Mouse (Mus musculus): ENCODE results near the gene Rgl1. TPM values are rescaled to one million over a fixed set of nuclear protein-coding genes. Genes with fewer than 3 reads are reported as not detected.

Rgl1 gene
- polyA plus RNA-seq, 1 experiment, result 55.6 TPM

- no peak overlapping the region for H3K27ac ChIP-seq (ENCODE audit: insufficient read depth, low read length)
- no peak overlapping the region for H3K4me3 ChIP-seq (ENCODE audit: insufficient read depth, low read length)
- TF ChIP-seq CTCF (IDR thresholded peaks at IDR 0.05; ENCODE audit: extremely low read depth, insufficient read depth, low read length) (no peak), POLR2A (IDR thresholded peaks at IDR 0.05; ENCODE audit: extremely low read depth, insufficient read depth, low read length) (no peak)
- no peaks in the 10 kb centered on the region for H3K4me1 ChIP-seq (ENCODE audit: control insufficient read depth, insufficient read depth, low read length)
Measured at GRCm38 (mm10) chr1:152724286-152724685, 41.9 kb downstream of the Rgl1 start.

GRCm38 (mm10) chr1:152721535-152722198 lies 44.5 kb downstream of the Rgl1 start:
- Histone ChIP-seq H3K4me3 (ENCODE audit: insufficient read depth, low read length) (no peak overlapping the region), H3K4me1 (ENCODE audit: control insufficient read depth, insufficient read depth, low read length) (no peaks in the 10 kb centered on the region), H3K27ac (ENCODE audit: insufficient read depth, low read length) (no peak overlapping the region)
- no peak for TF ChIP-seq CTCF (IDR thresholded peaks at IDR 0.05; ENCODE audit: extremely low read depth, insufficient read depth, low read length)
- no peak for TF ChIP-seq POLR2A (IDR thresholded peaks at IDR 0.05; ENCODE audit: extremely low read depth, insufficient read depth, low read length)

- no peak overlapping the region for H3K27ac ChIP-seq (ENCODE audit: insufficient read depth, low read length)
- no peak overlapping the region for H3K4me3 ChIP-seq (ENCODE audit: insufficient read depth, low read length)
- TF ChIP-seq POLR2A (IDR thresholded peaks at IDR 0.05; ENCODE audit: extremely low read depth, insufficient read depth, low read length) (no peak), CTCF (IDR thresholded peaks at IDR 0.05; ENCODE audit: extremely low read depth, insufficient read depth, low read length) (no peak)
- no peaks in the 10 kb centered on the region for H3K4me1 ChIP-seq (ENCODE audit: control insufficient read depth, insufficient read depth, low read length)
Measured at GRCm38 (mm10) chr1:152720969-152721368, 45.2 kb downstream of the Rgl1 start.

- Histone ChIP-seq H3K27ac (ENCODE audit: insufficient read depth, low read length) (no peak overlapping the region), H3K4me3 (ENCODE audit: insufficient read depth, low read length) (no peak overlapping the region)
- TF ChIP-seq POLR2A (IDR thresholded peaks at IDR 0.05; ENCODE audit: extremely low read depth, insufficient read depth, low read length) (no peak), CTCF (IDR thresholded peaks at IDR 0.05; ENCODE audit: extremely low read depth, insufficient read depth, low read length) (no peak)
Measured at GRCm38 (mm10) chr1:152718200-152718599, 48.0 kb downstream of the Rgl1 start.

GRCm38 (mm10) chr1:152717329-152717728 lies 48.8 kb downstream of the Rgl1 start:
- 0 out of 2 replicates have a peak, but pooled peaks cover 1% of the 10 kb centered on the region for H3K4me1 ChIP-seq (ENCODE audit: control insufficient read depth, insufficient read depth, low read length)
- H3K27ac ChIP-seq (ENCODE audit: insufficient read depth, low read length), result no peak overlapping the region
- TF ChIP-seq CTCF (IDR thresholded peaks at IDR 0.05; ENCODE audit: extremely low read depth, insufficient read depth, low read length), result no peak
- no peak for TF ChIP-seq POLR2A (IDR thresholded peaks at IDR 0.05; ENCODE audit: extremely low read depth, insufficient read depth, low read length)
- no peak overlapping the region for H3K4me3 ChIP-seq (ENCODE audit: insufficient read depth, low read length)

More at GRCm38 (mm10) chr1:152718200-152718599, 48.0 kb downstream of the Rgl1 start:
- 0 out of 2 replicates have a peak, but pooled peaks cover 1% of the 10 kb centered on the region for H3K4me1 ChIP-seq (ENCODE audit: control insufficient read depth, insufficient read depth, low read length)

- H3K27ac ChIP-seq (ENCODE audit: insufficient read depth, low read length), result no peak overlapping the region
- no peak overlapping the region for H3K4me3 ChIP-seq (ENCODE audit: insufficient read depth, low read length)
- TF ChIP-seq POLR2A (IDR thresholded peaks at IDR 0.05; ENCODE audit: extremely low read depth, insufficient read depth, low read length), result no peak
- no peak for TF ChIP-seq CTCF (IDR thresholded peaks at IDR 0.05; ENCODE audit: extremely low read depth, insufficient read depth, low read length)
- 0 out of 2 replicates have a peak, but pooled peaks cover 1% of the 10 kb centered on the region for H3K4me1 ChIP-seq (ENCODE audit: control insufficient read depth, insufficient read depth, low read length)
Measured at GRCm38 (mm10) chr1:152714405-152714804, 51.7 kb downstream of the Rgl1 start.

GRCm38 (mm10) chr1:152713924-152714323 lies 52.2 kb downstream of the Rgl1 start:
- Histone ChIP-seq H3K27ac (ENCODE audit: insufficient read depth, low read length) (no peak overlapping the region), H3K4me3 (ENCODE audit: insufficient read depth, low read length) (no peak overlapping the region), H3K4me1 (ENCODE audit: control insufficient read depth, insufficient read depth, low read length) (0 out of 2 replicates have a peak, but pooled peaks cover 1% of the 10 kb centered on the region)
- no peak for TF ChIP-seq CTCF (IDR thresholded peaks at IDR 0.05; ENCODE audit: extremely low read depth, insufficient read depth, low read length)
- no peak for TF ChIP-seq POLR2A (IDR thresholded peaks at IDR 0.05; ENCODE audit: extremely low read depth, insufficient read depth, low read length)

- 0 out of 2 replicates have a peak, but pooled peaks cover 1% of the 10 kb centered on the region for H3K4me1 ChIP-seq (ENCODE audit: control insufficient read depth, insufficient read depth, low read length)
- no peak overlapping the region for H3K4me3 ChIP-seq (ENCODE audit: insufficient read depth, low read length)
- no peak overlapping the region for H3K27ac ChIP-seq (ENCODE audit: insufficient read depth, low read length)
- TF ChIP-seq POLR2A (IDR thresholded peaks at IDR 0.05; ENCODE audit: extremely low read depth, insufficient read depth, low read length), result no peak
- no peak for TF ChIP-seq CTCF (IDR thresholded peaks at IDR 0.05; ENCODE audit: extremely low read depth, insufficient read depth, low read length)
Measured at GRCm38 (mm10) chr1:152711037-152711436, 55.1 kb downstream of the Rgl1 start.

- Histone ChIP-seq H3K27ac (ENCODE audit: insufficient read depth, low read length) (no peak overlapping the region), H3K4me1 (ENCODE audit: control insufficient read depth, insufficient read depth, low read length) (no peaks in the 10 kb centered on the region), H3K4me3 (ENCODE audit: insufficient read depth, low read length) (no peak overlapping the region)
- TF ChIP-seq POLR2A (IDR thresholded peaks at IDR 0.05; ENCODE audit: extremely low read depth, insufficient read depth, low read length) (no peak), CTCF (IDR thresholded peaks at IDR 0.05; ENCODE audit: extremely low read depth, insufficient read depth, low read length) (no peak)
Measured at GRCm38 (mm10) chr1:152707560-152707959, 58.6 kb downstream of the Rgl1 start.

GRCm38 (mm10) chr1:152703941-152704340 lies 62.2 kb downstream of the Rgl1 start:
- no peak overlapping the region for H3K27ac ChIP-seq (ENCODE audit: insufficient read depth, low read length)
- no peaks in the 10 kb centered on the region for H3K4me1 ChIP-seq (ENCODE audit: control insufficient read depth, insufficient read depth, low read length)
- H3K4me3 ChIP-seq (ENCODE audit: insufficient read depth, low read length), result no peak overlapping the region
- no peak for TF ChIP-seq POLR2A (IDR thresholded peaks at IDR 0.05; ENCODE audit: extremely low read depth, insufficient read depth, low read length)
- TF ChIP-seq CTCF (IDR thresholded peaks at IDR 0.05; ENCODE audit: extremely low read depth, insufficient read depth, low read length), result no peak
